Mouse (Mus musculus) G1E (cell line): ENCODE measurements around the gene Dnajc6. TPM values are rescaled to one million over a fixed set of nuclear protein-coding genes. Genes with fewer than 3 reads are reported as not detected.

Source experiments
- ATAC-seq: 2 replicates; pipeline ENCODE4 v1.8.0; 2016; ENCODE audit warnings: mild to moderate bottlenecking; ENCODE audit not compliant: insufficient number of reproducible peaks, poor library complexity, low FRiP score, severe bottlenecking; ENCODE audit errors: extremely low read depth
- DNase-seq: peaks from one replicate; pipeline ENCODE4 v3.0.0; 2012; ENCODE audit warnings: low spot score
- H3K27me3 ChIP-seq: 2 replicates; pipeline ENCODE4 v1.6.1; 2012; ENCODE audit warnings: mild to moderate bottlenecking, low read length, inconsistent platforms; ENCODE audit not compliant: insufficient read depth
- H3K36me3 ChIP-seq: replicated peaks from 2 replicates; pipeline ENCODE3; 2012; ENCODE audit warnings: mild to moderate bottlenecking, inconsistent platforms
- H3K4me1 ChIP-seq: 2 replicates; pipeline ENCODE4 v1.6.1; 2012; ENCODE audit warnings: low read depth, low read length, inconsistent platforms, mixed read lengths; ENCODE audit not compliant: insufficient read depth
- H3K4me3 ChIP-seq: 2 replicates; pipeline ENCODE4 v1.5.1; 2012; ENCODE audit warnings: low read depth, mild to moderate bottlenecking, inconsistent platforms, low read length, moderate library complexity, mixed read lengths
- H3K9me3 ChIP-seq: replicated peaks from 2 replicates; pipeline ENCODE4 v1.6.1; 2012; ENCODE audit warnings: inconsistent platforms
- CTCF ChIP-seq: IDR thresholded peaks from 2 replicates; pipeline ENCODE4 v1.5.1; 2012; ENCODE audit warnings: low read depth, low read length, inconsistent platforms, mixed read lengths
- GATA1 ChIP-seq: IDR thresholded peaks from 2 replicates; pipeline ENCODE4 v1.6.1; 2012; ENCODE audit warnings: borderline replicate concordance, low read length, inconsistent platforms, mixed read lengths
- GATA2 ChIP-seq: IDR thresholded peaks from 2 replicates; pipeline ENCODE4 v1.6.1; 2012; ENCODE audit warnings: low read depth, low read length, inconsistent platforms, borderline replicate concordance
- POLR2AphosphoS5 ChIP-seq: IDR thresholded peaks from 2 replicates; pipeline ENCODE4 v1.6.1; 2012; ENCODE audit warnings: low read depth, low read length, inconsistent platforms; ENCODE audit not compliant: insufficient replicate concordance
- TAL1 ChIP-seq: conservative IDR thresholded peaks from 2 replicates; pipeline ENCODE4 v1.6.1; 2012; ENCODE audit warnings: low read depth, low read length, inconsistent platforms, mixed read lengths
- polyA plus RNA-seq: library from polyadenylated mRNA; stranded (reverse); fragments of >175 nt; gene quantifications from 2 replicates; pipeline ENCODE4 v1.2.3, GENCODE M21; 2012
- total RNA-seq, 2 experiments: library from RNA; stranded (forward) in 1 of 2; stranded (reverse) in 1 of 2; fragments of 200-1000 nt in 1 of 2; fragments of >200 nt in 1 of 2; fragmentation: Nextera tagmentation in 1 of 2; gene quantifications; 2 replicates each; pipeline ENCODE4 v1.2.3; 2014 to 2017

Gene Dnajc6
- total and polyA plus RNA-seq, 3 experiments, result 0.05 TPM; not detected in 2

DNA sequence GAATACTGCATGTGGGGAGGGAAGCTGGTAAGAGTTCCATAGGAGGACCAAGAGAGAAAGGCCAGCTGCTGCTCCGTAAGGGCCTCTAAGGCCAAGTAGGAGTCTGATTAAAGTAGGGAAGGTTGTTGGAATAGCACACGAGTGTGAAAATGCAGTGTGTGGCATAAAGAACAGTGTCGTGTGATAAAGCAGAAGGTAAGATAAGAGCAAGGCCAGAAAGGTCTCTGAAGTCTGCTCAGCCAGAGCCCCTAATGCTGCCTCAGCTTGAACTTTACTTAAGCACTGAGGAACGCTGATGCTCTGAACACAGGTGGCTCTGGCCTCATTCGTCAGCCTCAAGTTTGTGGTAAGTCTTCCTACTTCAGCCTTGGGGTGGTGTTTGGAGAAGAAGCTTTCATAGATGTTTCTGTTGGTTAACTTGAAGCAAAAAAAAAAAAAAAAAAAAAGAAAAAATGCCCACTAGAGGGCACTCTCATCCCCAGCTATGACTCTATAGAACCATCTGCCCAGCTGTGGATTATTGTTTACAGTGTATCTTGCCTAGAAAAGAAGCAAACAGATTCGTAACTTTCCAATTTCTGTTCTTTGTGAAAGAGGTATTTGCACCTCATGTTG, 160.6 kb downstream of the Dnajc6 start:
- peaks cover 57% of the 10 kb centered on the region for H3K4me1 ChIP-seq
- ATAC-seq, result no peak
- no peaks in the 10 kb centered on the region for H3K27me3 ChIP-seq
- H3K9me3 ChIP-seq, result no peaks in the 10 kb centered on the region
- peaks cover 82% of the 10 kb centered on the region for H3K36me3 ChIP-seq
- DNase-seq, result no peak
- H3K4me3 ChIP-seq, result no peak overlapping the region; the same call in 1 of the 2 replicates
- no peak for TF ChIP-seq GATA2
- no peak for TF ChIP-seq TAL1
- no peak; the same call in 1 of the 2 replicates for TF ChIP-seq CTCF
- TF ChIP-seq POLR2AphosphoS5, result no peak
- TF ChIP-seq GATA1, result no peak

DNA sequence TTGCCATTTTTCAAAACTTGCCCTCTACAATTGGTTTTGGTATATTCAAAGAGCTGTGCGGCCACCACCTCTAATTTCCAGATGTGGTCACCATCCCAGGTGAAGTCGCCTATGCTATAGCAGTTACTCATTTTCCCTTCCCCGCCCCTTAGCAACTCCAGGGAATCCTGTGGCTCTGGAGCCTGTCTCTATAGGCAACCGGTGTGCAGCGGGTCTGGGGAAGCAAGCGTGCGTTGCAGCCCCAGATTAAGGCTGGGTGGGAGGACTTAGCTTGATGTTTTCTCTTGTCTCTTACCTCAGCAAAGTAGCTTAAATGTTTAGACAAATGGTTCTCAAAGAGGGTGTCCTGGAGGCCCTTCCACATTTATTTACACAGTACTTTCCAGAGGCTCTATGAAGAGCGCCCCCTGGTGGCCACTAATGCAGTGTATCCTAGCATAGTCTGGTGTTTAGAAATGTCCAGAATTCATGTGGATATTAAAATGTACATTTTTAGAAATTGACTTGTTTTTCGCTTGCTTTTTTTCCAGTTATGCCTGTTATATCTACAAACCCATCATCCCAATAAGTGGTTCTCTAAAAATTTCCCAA, 167.8 kb downstream of the Dnajc6 start:
- H3K27me3 ChIP-seq, result no peaks in the 10 kb centered on the region
- H3K36me3 ChIP-seq, result peaks cover 60% of the 10 kb centered on the region
- ATAC-seq, result peak; percentile 59; the same call in 1 of the 2 replicates
- peaks cover 4% of the 10 kb centered on the region; the same call in 1 of the 2 replicates for H3K4me1 ChIP-seq
- TF ChIP-seq GATA1 (no peak), TAL1 (no peak), CTCF (peak; percentile 47; the same call in 1 of the 2 replicates), GATA2 (no peak), POLR2AphosphoS5 (no peak)
- no peak for DNase-seq
- no peak overlapping the region for H3K4me3 ChIP-seq
- H3K9me3 ChIP-seq, result no peaks in the 10 kb centered on the region

DNA sequence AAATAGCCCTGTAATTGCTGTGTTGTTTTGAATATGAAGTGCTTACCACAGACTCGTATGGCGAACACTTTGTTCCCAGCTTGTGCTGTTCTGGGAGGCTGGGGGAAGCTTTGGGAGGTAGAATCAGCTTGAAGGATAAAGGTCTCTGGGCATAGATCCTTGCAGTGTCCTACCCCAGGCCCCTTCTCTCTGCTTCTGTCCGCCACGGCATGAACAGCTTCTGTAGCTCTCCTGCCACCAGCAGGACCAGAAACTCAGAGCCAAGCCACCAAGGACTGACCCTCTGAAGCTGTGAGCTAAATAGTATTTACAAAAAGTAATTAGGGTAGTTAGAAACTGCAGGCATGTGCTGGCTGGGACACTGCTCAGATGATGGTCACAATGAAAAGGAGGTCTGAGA, 168.3 kb downstream of the Dnajc6 start:
- H3K36me3 ChIP-seq, result peaks cover 55% of the 10 kb centered on the region
- peaks cover 4% of the 10 kb centered on the region; the same call in 1 of the 2 replicates for H3K4me1 ChIP-seq
- no peak overlapping the region for H3K4me3 ChIP-seq
- H3K9me3 ChIP-seq, result no peaks in the 10 kb centered on the region
- no peaks in the 10 kb centered on the region for H3K27me3 ChIP-seq
- TF ChIP-seq GATA2 (no peak), POLR2AphosphoS5 (no peak), GATA1 (no peak), CTCF (no peak), TAL1 (no peak)
- DNase-seq (no peak), ATAC-seq (no peak)

DNA sequence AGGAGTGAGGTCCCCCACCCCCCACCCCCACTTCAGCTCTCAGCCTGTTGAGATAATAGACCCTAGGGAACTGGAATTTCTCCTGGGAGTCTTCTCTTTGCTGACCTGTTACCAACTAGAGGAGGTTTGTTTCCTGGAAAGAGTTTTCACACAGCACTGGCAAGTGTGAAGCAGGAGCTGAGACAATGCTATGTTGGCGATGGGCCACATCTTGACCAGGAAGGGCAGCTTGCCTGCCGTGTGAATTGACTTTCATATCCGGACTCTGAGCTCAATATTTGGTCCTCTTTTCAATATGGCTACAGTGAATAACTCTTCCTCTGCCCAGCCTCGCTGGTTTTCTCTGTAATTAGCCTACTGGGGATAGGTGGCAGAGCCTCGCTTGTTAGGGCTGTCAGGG, 172.7 kb downstream of the Dnajc6 start:
- ATAC-seq (no peak), DNase-seq (no peak)
- peaks cover 12% of the 10 kb centered on the region for H3K36me3 ChIP-seq
- H3K4me3 ChIP-seq, result no peak overlapping the region
- H3K4me1 ChIP-seq, result peaks cover 4% of the 10 kb centered on the region; the same call in 1 of the 2 replicates
- no peak for TF ChIP-seq GATA2
- no peak for TF ChIP-seq POLR2AphosphoS5
- no peak for TF ChIP-seq CTCF
- TF ChIP-seq TAL1, result no peak
- TF ChIP-seq GATA1, result no peak
- no peaks in the 10 kb centered on the region for H3K9me3 ChIP-seq
- 0 out of 2 replicates have a peak, but pooled peaks cover 1% of the 10 kb centered on the region for H3K27me3 ChIP-seq

DNA sequence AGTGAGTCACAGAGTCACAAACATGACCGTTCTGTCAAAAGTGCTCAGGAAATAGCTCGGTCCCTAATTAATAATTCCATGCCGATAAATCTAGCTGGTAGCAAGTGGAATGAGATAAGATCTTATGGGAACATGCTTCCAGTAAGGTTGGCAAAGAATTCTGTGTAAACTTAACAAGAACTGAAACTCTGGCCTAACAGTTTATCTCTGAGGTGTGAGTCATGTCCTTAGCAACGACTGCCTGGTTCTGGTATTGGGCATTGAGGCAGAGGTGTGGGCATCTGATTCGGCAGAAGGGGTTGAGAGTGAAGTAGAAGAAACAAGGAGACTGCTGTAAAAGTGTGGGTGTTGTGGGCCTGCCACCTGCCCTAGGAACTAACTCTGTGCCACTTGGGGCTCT, 173.4 kb downstream of the Dnajc6 start:
- DNase-seq (no peak), ATAC-seq (no peak)
- Histone ChIP-seq H3K4me3 (no peak overlapping the region), H3K4me1 (peaks cover 2% of the 10 kb centered on the region; the same call in 1 of the 2 replicates), H3K27me3 (peaks cover 3% of the 10 kb centered on the region; the same call in 1 of the 2 replicates), H3K9me3 (no peaks in the 10 kb centered on the region), H3K36me3 (peaks cover 8% of the 10 kb centered on the region)
- TF ChIP-seq GATA2 (no peak), GATA1 (no peak), TAL1 (no peak), POLR2AphosphoS5 (no peak), CTCF (no peak)

DNA sequence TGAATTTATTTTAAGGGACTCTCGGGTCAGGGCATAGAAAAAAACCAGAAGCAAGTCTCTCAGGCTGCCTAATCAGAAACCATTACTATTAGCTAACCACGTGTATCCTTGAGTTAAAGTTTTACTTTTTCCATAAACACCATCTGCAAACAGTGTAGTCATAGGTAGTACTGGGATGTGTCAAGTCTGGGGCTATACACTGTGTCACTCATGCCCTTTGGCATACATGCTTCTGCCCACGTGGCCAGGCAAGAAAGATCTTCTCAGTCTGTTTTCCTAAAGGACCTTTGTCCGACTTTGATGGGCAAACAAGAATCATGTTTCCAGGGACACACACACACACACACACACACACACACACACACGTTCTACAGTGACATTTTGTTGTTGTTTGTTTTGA, 178.3 kb downstream of the Dnajc6 start:
- Histone ChIP-seq H3K36me3 (no peaks in the 10 kb centered on the region), H3K27me3 (peaks cover 3% of the 10 kb centered on the region; the same call in 1 of the 2 replicates), H3K9me3 (no peaks in the 10 kb centered on the region), H3K4me1 (no peaks in the 10 kb centered on the region), H3K4me3 (no peak overlapping the region)
- DNase-seq (no peak), ATAC-seq (no peak)
- TF ChIP-seq POLR2AphosphoS5 (no peak), TAL1 (no peak), GATA1 (no peak), GATA2 (no peak), CTCF (no peak)
